8 mouse cellular contexts compared by ENCODE assay signal in the genomic region with DNA sequence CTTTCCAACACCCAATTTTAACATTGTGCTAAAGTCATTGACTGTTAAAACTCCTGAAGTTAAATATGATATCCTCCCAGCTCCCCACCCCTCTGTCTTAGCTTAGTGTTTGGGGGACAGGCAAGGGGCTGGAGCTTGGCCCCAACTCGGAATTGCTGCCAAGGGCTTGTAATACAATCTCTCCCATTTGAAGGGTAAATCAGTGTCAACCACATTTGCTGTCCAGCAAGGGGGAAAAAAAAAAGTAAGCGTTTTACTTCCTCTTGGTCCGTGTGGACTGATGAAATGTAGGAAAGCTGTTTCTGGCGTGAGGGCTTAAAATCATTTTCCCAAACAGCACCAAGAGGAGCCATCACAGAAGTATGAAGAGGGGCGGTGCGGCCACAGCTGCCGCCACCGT. TPM values are rescaled to one million over a fixed set of nuclear protein-coding genes. Genes with fewer than 3 reads are reported as not detected.
DNase-seq lines count a peak whose midpoint lies in the region; ATAC-seq lines count a peak whose summit lies in the region.

No protein-coding gene starts in this region.

- peak; percentile 12 for DNase-seq in kidney, postnatal 10 days
- no peak for DNase-seq in kidney, adult 18-20 months
- DNase-seq in embryonic facial prominence, embryonic 10.5 days (ENCODE audit: low spot score): no peak
- no peak for DNase-seq in cerebellum, adult 9-10 months
- DNase-seq in spleen, adult 18-20 months: no peak
- DNase-seq in cerebellum, postnatal 14 days: no peak

- 2% methylated on average over 8 of the region's 8 CpGs for WGBS in embryonic facial prominence, embryonic 10.5 days
- 3% methylated on average over 8 of the region's 8 CpGs for WGBS in hindbrain, embryonic 16.5 days
- WGBS in midbrain, embryonic 16.5 days: under 1% methylated on average over 8 of the region's 8 CpGs

- H3K4me3 ChIP-seq in embryonic facial prominence, embryonic 10.5 days: peak overlapping the region; percentile 67
- H3K4me3 ChIP-seq in hindbrain, embryonic 16.5 days (ENCODE audit: low read length): peak overlapping the region; percentile 52
- peak overlapping the region; percentile 68 for H3K4me3 ChIP-seq in midbrain, embryonic 16.5 days (ENCODE audit: low read depth, low read length)

- H3K9me3 ChIP-seq in embryonic facial prominence, embryonic 10.5 days: no peaks in the 10 kb centered on the region
- no peaks in the 10 kb centered on the region for H3K9me3 ChIP-seq in hindbrain, embryonic 16.5 days (ENCODE audit: control insufficient read depth, low read length)
- H3K9me3 ChIP-seq in midbrain, embryonic 16.5 days (replicated peaks; ENCODE audit: control insufficient read depth, low read length, poor library complexity, severe bottlenecking): no peaks in the 10 kb centered on the region

- H3K27ac ChIP-seq in embryonic facial prominence, embryonic 10.5 days (replicated peaks): peak overlapping the region; percentile 94
- peak overlapping the region; percentile 83 for H3K27ac ChIP-seq in hindbrain, embryonic 16.5 days (ENCODE audit: low read depth, low read length)
- H3K27ac ChIP-seq in midbrain, embryonic 16.5 days (ENCODE audit: low read length): peak overlapping the region; percentile 92

- no peak for ATAC-seq in hindbrain, embryonic 16.5 days
- ATAC-seq in midbrain, embryonic 16.5 days: 0 out of 2 replicates have a peak, but pooled peaks have one; percentile 13

- H3K4me2 ChIP-seq in hindbrain, embryonic 16.5 days (ENCODE audit: low read length): peak overlapping the region; percentile 64
- peak overlapping the region; percentile 91 for H3K4me2 ChIP-seq in midbrain, embryonic 16.5 days (ENCODE audit: low read length)

- no peaks in the 10 kb centered on the region for H3K27me3 ChIP-seq in embryonic facial prominence, embryonic 10.5 days (replicated peaks; ENCODE audit: low read depth, poor library complexity, severe bottlenecking)
- no peaks in the 10 kb centered on the region for H3K27me3 ChIP-seq in hindbrain, embryonic 16.5 days (replicated peaks; ENCODE audit: control insufficient read depth, insufficient read depth, low read length)
- no peaks in the 10 kb centered on the region for H3K27me3 ChIP-seq in midbrain, embryonic 16.5 days (ENCODE audit: control insufficient read depth, insufficient read depth, low read depth, low read length)

- no peaks in the 10 kb centered on the region for H3K36me3 ChIP-seq in embryonic facial prominence, embryonic 10.5 days (replicated peaks)
- no peaks in the 10 kb centered on the region for H3K36me3 ChIP-seq in hindbrain, embryonic 16.5 days (ENCODE audit: control insufficient read depth, insufficient read depth, low read length)
- no peaks in the 10 kb centered on the region for H3K36me3 ChIP-seq in midbrain, embryonic 16.5 days (ENCODE audit: control insufficient read depth, insufficient read depth, low read length)

- H3K4me1 ChIP-seq in embryonic facial prominence, embryonic 10.5 days: peaks cover 29% of the 10 kb centered on the region
- no peaks in the 10 kb centered on the region for H3K4me1 ChIP-seq in hindbrain, embryonic 16.5 days (ENCODE audit: control insufficient read depth, insufficient read depth, low read depth, low read length)
- peaks cover 7% of the 10 kb centered on the region for H3K4me1 ChIP-seq in midbrain, embryonic 16.5 days (ENCODE audit: control insufficient read depth, insufficient read depth, low read length)

- peak overlapping the region; percentile 79 for H3K9ac ChIP-seq in hindbrain, embryonic 16.5 days (ENCODE audit: low read depth, low read length)
- peak overlapping the region; percentile 97 for H3K9ac ChIP-seq in midbrain, embryonic 16.5 days (ENCODE audit: low read depth, low read length)

RNA-seq across cellular contexts. Expression of gene Fancf, which starts 16.7 kb away (rescaled TPM):
- 10.0 and 10.1 TPM in 2 replicates for polyA plus RNA-seq in embryonic facial prominence, embryonic 10.5 days (2016; fragmentation: Nextera tagmentation; extraction: Ambion mirVana)
- polyA plus RNA-seq in hindbrain, embryonic 16.5 days (2015; fragmentation: Nextera tagmentation; extraction: Ambion mirVana): 2.5 and 5.6 TPM in 2 replicates
- 7.1 and 7.6 TPM in 2 replicates for polyA plus RNA-seq in midbrain, embryonic 16.5 days (2015; fragmentation: Nextera tagmentation; extraction: Ambion mirVana)

RNA-seq across cellular contexts. Expression of gene Gas2, which starts 16.9 kb away (rescaled TPM):
- polyA plus RNA-seq in embryonic facial prominence, embryonic 10.5 days (2016; fragmentation: Nextera tagmentation; extraction: Ambion mirVana): 28.2 and 30.1 TPM in 2 replicates
- 12.3 and 12.4 TPM in 2 replicates for polyA plus RNA-seq in hindbrain, embryonic 16.5 days (2015; fragmentation: Nextera tagmentation; extraction: Ambion mirVana)
- polyA plus RNA-seq in midbrain, embryonic 16.5 days (2015; fragmentation: Nextera tagmentation; extraction: Ambion mirVana): 17.3 TPM in 2 replicates
